Mouse (Mus musculus) lung, postnatal 14 days (tissue): Measurements from ENCODE around the gene H2-T22.
"Not testable (repeated sequence)": the region's sequence is repeated elsewhere in the genome, so short reads cannot be mapped to it uniquely, and the experiment has no call there.

Experiments used
- DNase-seq: peaks from one replicate; pipeline ENCODE4 v3.0.0; 2021

Gene H2-T22

DNA sequence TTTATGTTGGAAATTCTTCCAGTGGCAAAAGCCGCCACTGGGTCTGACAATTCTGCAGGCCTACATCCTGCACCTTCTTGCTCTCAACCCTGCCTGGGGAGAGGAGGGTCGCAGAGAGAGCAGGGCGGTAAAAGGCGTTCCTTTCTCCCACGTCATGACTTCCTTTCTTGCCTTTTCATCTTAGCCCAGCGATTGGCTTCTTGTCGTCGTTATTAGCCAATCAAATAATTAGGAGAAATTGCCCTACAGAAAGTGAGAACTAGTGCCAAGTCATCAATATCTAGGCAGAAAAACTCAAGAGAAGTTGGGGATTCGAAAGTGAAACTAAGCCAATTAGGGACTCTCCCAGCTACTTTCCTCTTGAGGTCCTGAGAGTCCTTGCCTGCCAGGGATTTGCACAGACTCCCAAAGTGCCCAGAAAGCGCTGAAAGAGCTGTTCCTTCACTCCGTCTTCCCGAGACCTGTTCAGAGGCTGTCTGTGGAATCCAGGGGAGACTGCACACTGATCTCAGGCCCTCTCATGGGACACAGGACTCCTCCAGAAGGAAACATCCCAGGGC, at the start of gene H2-T22, which contains the start of gene Gm6034:
Gene H2-T22, minus strand, starts transcription at position 138 of the 560 bp plus-strand sequence.
Gene Gm6034, plus strand, starts transcription at position 352 of the 560 bp plus-strand sequence.
- DNase-seq, result peak; percentile 74

GRCm38 (mm10) chr17:36091933-36092332, 49.4 kb upstream of the H2-T22 start:
- DNase-seq, result not testable (repeated sequence)

GRCm38 (mm10) chr17:36085976-36086375, 43.4 kb upstream of the H2-T22 start:
- not testable (repeated sequence) for DNase-seq

DNA sequence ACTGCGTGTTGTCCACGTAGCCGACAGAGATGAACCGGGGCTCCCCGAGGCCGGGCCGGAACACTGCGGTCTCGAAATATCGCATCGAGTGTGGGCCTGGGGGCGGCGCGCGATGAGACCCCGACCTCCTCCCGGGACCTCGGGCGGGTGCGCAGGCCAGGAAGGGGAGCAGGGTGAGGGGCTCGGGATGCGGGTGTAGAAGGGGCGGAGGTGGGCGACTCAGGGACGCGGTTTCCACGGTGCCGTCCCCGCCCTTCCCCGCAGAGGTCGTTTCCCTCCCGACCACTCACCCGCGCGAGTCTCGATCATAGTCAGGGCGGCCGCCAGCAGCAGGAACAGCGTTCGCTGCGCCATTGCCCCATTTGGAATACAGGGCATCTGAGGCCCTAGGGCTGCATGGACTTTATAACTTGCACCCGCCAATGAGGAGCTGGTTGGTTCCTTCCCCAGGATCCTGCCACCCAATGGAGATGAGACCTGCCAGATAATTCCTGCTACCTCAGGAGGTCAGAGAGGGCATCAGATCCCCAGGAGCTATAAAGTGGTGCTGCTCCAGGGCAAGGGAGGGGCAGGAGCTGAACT, 41.4 kb upstream of the H2-T22 start:
- DNase-seq, result no peak

DNA sequence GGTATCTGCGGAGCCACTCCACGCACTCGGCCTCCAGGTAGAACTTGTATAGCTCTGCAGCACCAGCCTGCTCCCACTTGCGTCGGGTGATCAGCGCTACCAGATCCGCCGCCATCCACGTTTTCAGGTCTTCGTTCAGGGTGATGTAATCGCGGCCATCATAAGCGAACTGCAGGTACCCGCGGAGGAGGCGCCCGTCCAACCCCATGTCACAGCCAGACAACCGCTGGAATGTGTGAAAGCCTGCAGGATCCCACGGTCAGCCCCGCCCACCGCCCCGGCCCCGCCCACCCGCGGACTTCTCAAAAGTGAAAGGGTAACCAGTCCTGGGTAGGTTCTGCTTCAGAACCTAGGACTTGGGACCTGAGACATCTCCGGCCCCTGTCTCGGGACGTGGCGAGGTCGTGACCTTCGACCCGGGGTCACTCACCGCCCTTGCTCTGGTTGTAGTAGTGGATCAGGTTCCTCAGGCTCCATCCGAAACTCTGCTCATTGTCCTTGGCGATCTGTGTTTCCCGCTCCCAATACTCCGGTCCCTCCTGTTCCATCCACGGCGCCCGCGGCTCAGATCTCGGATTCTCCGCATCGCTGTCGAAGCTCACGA, 40.8 kb upstream of the H2-T22 start:
- peak; percentile 6 for DNase-seq

DNA sequence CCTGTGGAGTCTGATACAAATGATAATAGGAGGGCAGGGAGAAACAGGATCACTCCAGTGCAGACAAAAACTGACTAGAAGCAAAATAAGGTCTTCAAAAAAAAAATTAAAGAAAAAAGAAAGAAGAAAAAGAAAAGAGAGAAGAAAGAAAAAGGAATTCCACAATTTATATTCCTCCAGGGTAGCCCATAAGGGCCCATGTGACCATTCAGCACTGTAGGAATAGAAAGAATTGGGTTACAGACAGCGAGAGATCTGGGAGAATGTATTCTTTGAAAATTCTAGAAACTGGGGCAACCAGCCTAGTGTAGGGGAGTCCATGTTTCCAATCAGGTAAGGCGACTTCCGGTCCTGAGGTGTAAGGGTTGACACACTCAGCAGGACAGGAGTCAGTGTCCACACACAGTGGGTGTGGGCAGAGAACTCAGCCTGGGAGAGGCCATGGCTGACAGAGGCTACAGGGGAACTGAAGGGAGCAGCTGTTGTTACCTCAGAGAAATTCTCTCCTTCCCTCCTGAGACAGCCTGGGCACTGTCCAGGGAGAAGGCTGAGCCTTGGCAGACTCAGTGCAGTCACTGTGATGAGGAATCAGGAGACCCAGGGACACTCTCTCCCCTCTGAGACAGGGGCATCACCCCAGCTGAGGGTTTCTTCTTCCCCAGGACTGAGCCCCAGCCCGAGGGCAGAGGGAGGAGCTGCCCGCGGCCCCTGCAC, 40.1 kb upstream of the H2-T22 start:
- not testable (repeated sequence) for DNase-seq

GRCm38 (mm10) chr17:36081901-36082300, 39.4 kb upstream of the H2-T22 start:
- DNase-seq, result not testable (repeated sequence)

GRCm38 (mm10) chr17:36060829-36061228, 18.3 kb upstream of the H2-T22 start:
- peak; percentile 95 for DNase-seq

DNA sequence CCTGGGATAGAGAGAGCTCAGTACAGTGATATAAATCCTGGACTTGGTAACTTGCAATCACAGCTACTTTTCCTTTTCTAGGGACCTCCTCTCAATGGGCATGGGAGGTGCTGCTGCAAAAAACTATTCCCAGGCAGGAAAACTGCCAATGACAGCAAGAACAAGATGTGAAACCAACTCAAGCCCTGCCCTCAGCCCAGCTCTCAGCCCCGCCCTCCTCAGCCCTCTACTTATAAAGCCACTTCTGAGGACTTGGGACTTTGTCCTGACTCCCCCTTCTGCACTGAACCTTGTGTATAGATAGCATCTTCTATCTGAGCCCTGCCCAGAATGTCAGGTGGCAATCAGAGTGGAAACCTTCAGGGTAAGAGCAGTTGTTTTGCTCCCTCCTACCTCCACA, 15.8 kb upstream of the H2-T22 start, which contains the start of gene Gm11127:
Gene Gm11127, minus strand, starts transcription at position 10 of the 400 bp plus-strand sequence.
- not testable (repeated sequence) for DNase-seq

DNA sequence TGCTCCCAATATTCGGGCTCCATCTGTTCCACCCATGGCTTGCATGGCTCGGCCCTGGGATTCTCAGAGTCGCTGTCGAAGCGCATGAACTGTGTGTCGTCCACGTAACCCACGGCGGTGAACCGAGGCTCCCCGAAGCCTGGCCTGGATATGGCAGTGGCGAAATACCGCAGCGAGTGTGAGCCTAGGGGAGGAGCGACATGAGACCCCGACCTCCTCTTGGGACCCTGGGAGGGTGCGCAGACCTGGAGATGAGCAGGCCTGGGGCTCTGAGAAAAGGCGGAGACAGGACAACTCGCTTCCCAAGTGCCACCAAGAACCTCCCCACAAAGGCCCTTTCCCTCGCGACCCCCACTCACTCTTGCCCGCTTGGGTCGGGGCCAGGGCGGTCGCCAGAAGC, 15.4 kb upstream of the H2-T22 start:
- not testable (repeated sequence) for DNase-seq

DNA sequence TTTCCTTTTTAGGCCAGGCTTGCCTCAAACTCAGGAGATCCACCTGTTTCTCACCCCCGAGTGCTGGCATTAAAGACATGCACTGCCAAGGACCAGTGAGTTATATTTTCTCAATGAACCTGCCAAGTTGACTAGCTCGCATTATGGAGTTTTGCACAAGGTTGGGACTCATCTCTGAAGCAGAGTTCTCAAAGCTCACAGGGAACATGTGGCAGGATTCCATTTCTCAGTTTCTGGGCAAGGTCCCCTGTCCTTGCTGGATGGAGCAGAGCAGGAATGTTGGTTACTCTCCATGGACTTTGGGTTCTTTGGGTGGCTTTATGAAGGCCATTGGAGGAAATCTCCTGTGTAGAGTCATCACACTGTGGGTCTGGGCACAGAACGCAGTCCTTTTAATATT, 739 bp upstream of the H2-T22 start:
- no peak for DNase-seq

DNA sequence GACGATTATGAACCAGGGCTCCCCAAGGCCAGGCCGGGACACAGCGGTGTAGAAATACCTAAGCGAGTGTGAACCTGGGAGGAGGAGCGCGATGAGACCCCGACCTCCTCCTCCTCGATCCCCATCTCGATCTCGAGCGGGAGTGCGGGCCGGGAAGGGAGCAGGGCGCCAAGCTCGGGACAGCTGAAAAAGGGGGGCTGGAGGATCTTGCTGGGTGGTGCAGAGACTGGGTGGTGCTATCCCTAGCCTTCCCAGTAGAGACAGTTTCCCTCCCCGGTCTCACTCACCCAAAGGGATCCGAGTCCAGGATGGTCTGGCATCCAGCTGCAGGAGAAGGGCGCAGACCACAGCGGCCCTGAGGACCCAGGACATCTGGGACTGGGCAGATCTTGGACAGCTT, 492 bp downstream of the H2-T22 start:
- DNase-seq, result not testable (repeated sequence)

DNA sequence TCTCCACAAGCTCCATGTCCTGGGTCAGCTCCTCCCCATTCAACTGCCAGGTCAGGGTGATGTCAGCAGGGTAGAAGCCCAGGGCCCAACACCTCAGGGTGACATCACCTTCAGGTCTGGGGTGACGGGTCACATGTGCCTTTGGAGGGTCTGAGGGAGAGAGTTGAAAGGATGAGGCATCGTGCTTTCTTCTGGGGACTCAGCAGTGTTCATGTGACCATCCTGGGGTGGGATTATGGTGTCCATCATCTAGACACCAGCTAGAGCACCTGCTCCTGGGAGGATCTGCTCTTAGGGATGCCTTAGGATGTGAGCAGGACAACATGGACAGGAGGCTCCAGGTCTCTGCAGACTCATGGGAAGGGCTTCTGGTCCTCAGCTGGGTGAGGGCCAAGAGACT, 1.9 kb downstream of the H2-T22 start:
- DNase-seq, result not testable (repeated sequence)

DNA sequence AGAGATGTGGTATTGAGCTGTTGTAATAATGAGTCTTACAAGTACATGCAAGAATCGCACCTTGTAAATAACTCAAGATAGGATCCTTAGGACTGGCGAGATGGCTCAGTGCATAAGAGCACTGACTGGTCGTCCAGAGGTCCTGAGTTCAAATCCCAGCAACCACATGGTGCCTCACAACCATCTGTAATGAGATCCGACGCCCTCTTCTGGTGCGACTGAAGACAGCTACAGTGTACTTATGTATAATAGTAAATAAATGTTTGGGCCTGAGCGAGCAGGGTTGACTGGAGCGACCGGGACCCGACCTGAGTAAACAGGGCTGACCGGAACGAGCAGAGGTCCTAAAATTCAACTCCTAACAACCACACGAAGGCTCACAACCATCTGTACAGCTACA, 6.4 kb downstream of the H2-T22 start:
- not testable (repeated sequence) for DNase-seq

DNA sequence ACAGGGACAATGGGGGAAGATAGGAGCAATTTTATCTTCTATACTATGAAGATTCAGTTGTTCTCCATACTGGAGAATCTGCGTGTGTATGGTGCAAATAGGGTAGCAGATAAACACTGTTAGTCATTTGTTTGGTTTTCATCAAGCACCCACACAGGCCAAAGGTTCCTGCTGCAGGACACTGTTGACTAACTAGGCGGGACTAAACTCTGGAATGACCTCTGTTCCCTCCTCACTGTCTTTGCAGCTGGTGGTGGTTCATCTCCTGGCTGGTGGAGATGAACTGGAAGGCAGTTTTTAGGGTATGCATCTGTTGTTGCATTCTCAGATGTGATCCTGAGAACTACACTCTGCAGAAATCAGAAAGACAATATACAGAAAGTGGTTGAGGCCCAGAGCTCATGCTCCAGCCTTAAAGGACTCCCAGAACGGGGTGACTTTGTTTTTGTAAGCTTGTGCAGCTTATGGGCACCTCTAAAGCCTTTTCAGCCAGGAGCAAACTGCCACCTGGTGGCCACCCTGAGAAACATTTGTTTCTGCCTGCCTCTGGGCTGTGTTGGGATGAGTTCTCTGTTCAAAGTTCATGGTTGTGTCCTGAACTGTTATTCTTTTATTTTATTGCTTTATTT, 7.4 kb downstream of the H2-T22 start:
- DNase-seq, result peak; percentile 70

GRCm38 (mm10) chr17:36034524-36034923, 8.0 kb downstream of the H2-T22 start:
- not testable (repeated sequence) for DNase-seq

GRCm38 (mm10) chr17:36032351-36032875, 10.1 kb downstream of the H2-T22 start, which contains the start of gene H2-T23:
TSS of gene H2-T23 (minus strand) at chr17:36032855.
- peak; percentile 62 for DNase-seq

- peak; percentile 57 for DNase-seq
Observed at GRCm38 (mm10) chr17:36031583-36032331, 10.8 kb downstream of the H2-T22 start.

DNA sequence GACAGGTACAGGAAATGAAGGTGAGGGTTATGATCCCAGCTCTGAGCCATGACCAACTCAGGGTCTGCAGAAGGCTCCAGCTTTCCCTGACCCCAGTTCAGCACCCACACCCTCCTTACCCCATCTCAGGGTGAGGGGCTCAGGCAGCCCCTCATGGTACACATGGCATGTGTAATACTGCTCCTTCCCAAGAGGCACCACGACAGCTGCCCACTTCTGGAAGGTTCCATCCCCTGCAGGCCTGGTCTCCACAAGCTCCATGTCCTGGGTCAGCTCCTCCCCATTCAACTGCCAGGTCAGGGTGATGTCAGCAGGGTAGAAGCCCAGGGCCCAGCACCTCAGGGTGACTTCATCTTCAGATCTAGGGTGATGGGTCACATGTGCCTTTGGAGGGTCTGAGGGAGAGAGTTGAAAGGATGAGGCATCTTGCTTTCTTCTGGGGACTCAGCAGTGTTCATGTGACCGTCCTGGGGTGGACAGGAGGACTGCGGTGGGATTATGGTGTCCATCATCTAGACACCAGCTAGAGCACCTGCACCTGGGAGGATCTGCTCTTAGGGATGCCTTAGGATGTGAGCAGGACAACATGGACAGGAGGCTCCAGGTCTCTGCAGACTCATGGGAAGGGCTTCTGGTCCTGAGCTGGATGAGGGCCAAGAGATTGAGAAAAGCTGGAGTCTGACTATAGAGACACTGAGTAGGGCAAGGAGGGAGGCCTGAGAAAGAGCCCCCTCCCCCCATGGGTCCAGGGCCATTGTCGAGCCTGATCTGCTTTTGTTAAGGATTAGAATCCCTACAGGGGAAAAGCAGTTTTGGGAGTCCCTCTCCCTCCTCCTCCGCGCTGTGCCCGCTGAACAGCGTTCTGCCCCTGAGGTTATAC, 11.6 kb downstream of the H2-T22 start:
- not testable (repeated sequence) for DNase-seq

DNA sequence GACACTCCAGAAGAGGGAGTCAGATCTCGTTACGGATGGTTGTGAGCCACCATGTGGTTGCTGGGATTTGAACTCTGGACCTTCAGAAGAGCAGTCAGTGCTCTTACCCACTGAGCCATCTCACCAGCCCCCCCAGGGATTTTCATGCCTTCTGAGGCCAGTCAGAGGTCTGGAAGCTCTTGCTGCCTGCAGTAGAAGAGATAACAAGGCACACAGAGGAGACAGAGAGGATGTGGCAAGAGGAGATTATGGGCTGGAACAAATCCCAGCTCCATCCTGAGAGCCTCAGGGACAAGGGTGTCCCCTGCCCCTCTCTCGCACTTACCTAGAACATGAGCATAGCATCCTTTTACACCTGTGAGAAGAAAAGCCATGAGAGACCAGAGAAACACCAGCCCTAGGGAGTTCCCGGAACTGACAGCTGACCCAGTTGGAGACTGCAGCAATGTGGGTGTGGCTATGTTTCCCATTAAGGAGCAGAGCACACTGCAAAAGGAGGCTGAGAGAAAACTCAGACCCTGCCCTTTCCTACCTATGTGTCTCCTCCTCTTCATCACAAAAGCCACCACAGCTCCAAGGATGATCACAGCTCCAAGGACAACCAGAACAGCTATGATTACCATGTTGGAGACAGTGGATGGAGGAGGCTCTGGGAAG, 12.4 kb downstream of the H2-T22 start:
- not testable (repeated sequence) for DNase-seq
